Mouse (Mus musculus): ENCODE measurements around the gene B4galnt3. TPM values are rescaled to one million over a fixed set of nuclear protein-coding genes. Genes with fewer than 3 reads are reported as not detected.

The B4galnt3 gene
- total and polyA plus RNA-seq, 3 experiments = not detected

DNA sequence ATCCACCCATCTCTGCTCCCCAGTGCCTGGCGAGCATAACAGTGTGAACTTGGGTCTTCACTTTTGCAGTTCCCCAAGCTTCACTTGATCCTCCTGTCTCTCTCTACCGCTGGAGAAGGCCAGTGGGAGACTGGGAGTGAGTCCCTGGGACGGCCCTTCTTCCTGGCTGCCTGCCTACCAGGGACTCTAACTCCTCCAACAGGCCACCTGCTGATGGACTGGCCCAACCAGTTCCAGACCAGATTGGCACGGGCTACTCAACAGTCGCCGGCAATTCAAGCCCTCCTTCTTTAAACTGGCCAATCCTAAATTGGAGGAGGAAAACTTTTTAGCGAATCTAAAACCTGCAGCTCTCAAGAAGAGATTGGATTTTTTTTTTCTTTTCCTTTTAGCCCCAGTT lies 99.4 kb downstream of the B4galnt3 start:
- Histone ChIP-seq H3K4me3 (ENCODE audit: low read depth, low read length) (no peak overlapping the region), H3K27me3 (ENCODE audit: insufficient read depth, low read length) (peaks cover 23% of the 10 kb centered on the region), H3K36me3 (replicated peaks) (no peaks in the 10 kb centered on the region), H3K4me1 (ENCODE audit: insufficient read depth, low read depth, low read length) (peaks cover 32% of the 10 kb centered on the region), H3K9me3 (replicated peaks) (no peaks in the 10 kb centered on the region)
- ATAC-seq (ENCODE audit: extremely low read depth, insufficient number of reproducible peaks, low FRiP score, poor library complexity, severe bottlenecking) (no peak), DNase-seq (ENCODE audit: low spot score) (no peak)
- no peak for TF ChIP-seq CTCF (IDR thresholded peaks at IDR 0.05; ENCODE audit: low read depth, low read length)
- TF ChIP-seq GATA1 (IDR thresholded peaks at IDR 0.05; ENCODE audit: borderline replicate concordance, low read length) = no peak
- no peak for TF ChIP-seq POLR2AphosphoS5 (IDR thresholded peaks at IDR 0.05; ENCODE audit: insufficient replicate concordance, low read depth, low read length)
- no peak for TF ChIP-seq TAL1 (conservative IDR thresholded peaks at IDR 0.05; ENCODE audit: low read depth, low read length)
- no peak for TF ChIP-seq GATA2 (IDR thresholded peaks at IDR 0.05; ENCODE audit: borderline replicate concordance, low read depth, low read length)

DNA sequence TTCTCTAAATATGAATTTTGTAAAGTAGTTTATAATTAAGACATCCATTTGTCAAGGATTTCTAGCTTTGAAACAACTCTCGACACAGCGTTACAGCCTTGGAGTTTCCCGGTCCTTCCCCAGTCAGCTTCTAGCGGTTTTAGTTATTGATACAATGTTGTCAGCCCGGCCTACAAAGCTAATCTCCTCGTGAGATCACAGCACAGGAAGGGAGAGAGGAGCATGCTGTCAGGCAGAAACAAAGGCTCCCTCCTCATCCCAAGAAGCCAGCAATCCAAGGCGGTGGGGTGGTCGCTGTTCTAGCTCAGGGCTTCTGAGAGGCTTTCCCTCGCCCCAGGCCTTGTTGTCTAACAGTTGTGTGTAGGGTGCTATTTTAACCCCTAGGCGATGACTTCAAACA lies 100.1 kb downstream of the B4galnt3 start:
- peaks cover 23% of the 10 kb centered on the region for H3K27me3 ChIP-seq (ENCODE audit: insufficient read depth, low read length)
- ATAC-seq (ENCODE audit: extremely low read depth, insufficient number of reproducible peaks, low FRiP score, poor library complexity, severe bottlenecking) (no peak), DNase-seq (ENCODE audit: low spot score) (no peak)
- no peaks in the 10 kb centered on the region for H3K36me3 ChIP-seq (replicated peaks)
- no peaks in the 10 kb centered on the region for H3K9me3 ChIP-seq (replicated peaks)
- no peak for TF ChIP-seq POLR2AphosphoS5 (IDR thresholded peaks at IDR 0.05; ENCODE audit: insufficient replicate concordance, low read depth, low read length)
- no peak for TF ChIP-seq TAL1 (conservative IDR thresholded peaks at IDR 0.05; ENCODE audit: low read depth, low read length)
- no peak for TF ChIP-seq CTCF (IDR thresholded peaks at IDR 0.05; ENCODE audit: low read depth, low read length)
- TF ChIP-seq GATA1 (IDR thresholded peaks at IDR 0.05; ENCODE audit: borderline replicate concordance, low read length) = no peak
- TF ChIP-seq GATA2 (IDR thresholded peaks at IDR 0.05; ENCODE audit: borderline replicate concordance, low read depth, low read length) = no peak
- H3K4me1 ChIP-seq (ENCODE audit: insufficient read depth, low read depth, low read length) = peaks cover 34% of the 10 kb centered on the region
- H3K4me3 ChIP-seq (ENCODE audit: low read depth, low read length) = no peak overlapping the region

DNA sequence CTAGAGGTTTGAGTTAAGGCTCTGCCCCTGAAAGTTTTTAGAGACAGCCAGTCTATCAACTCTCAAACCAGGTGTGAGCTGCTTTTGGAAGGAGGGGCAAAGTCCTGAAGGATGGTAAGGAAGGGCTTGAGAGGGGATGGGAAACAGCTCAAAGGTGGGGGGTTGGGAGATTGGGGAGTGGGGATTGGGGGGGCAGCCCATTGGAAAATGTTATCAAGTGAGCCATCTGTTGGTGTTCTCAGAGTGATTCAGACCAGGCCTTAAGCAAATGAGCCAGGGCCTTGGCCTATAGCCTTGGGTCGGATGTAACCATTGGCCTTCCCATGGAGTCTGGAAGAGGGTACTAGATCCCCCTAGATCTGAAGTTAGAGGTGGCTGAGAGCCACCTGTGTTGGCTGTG lies 100.6 kb downstream of the B4galnt3 start:
- ATAC-seq (ENCODE audit: extremely low read depth, insufficient number of reproducible peaks, low FRiP score, poor library complexity, severe bottlenecking) (no peak), DNase-seq (ENCODE audit: low spot score) (no peak)
- Histone ChIP-seq H3K4me1 (ENCODE audit: insufficient read depth, low read depth, low read length) (peaks cover 37% of the 10 kb centered on the region), H3K4me3 (ENCODE audit: low read depth, low read length) (no peak overlapping the region), H3K9me3 (replicated peaks) (no peaks in the 10 kb centered on the region), H3K36me3 (replicated peaks) (no peaks in the 10 kb centered on the region), H3K27me3 (ENCODE audit: insufficient read depth, low read length) (peaks cover 23% of the 10 kb centered on the region)
- no peak for TF ChIP-seq GATA2 (IDR thresholded peaks at IDR 0.05; ENCODE audit: borderline replicate concordance, low read depth, low read length)
- no peak for TF ChIP-seq CTCF (IDR thresholded peaks at IDR 0.05; ENCODE audit: low read depth, low read length)
- no peak for TF ChIP-seq POLR2AphosphoS5 (IDR thresholded peaks at IDR 0.05; ENCODE audit: insufficient replicate concordance, low read depth, low read length)
- no peak for TF ChIP-seq GATA1 (IDR thresholded peaks at IDR 0.05; ENCODE audit: borderline replicate concordance, low read length)
- no peak for TF ChIP-seq TAL1 (conservative IDR thresholded peaks at IDR 0.05; ENCODE audit: low read depth, low read length)

DNA sequence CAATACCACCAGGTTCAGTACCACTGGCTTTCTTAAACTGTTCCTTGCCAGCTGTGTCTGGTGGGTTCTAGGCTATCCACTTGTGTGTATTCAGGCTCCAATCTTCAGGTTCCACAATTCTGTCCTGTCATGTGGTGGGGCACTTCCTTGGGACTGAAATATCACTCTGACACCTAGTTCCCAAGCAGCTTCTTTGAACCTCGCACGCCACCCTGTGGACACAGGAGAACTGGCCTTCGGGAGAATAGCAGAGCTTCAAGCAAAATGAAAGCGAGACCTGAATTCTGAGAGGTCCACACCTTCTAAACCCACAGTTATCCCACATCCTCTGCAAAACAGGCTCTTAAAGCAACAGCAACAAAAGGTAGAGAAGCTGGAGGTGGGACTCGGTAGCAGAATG lies 101.2 kb downstream of the B4galnt3 start:
- Histone ChIP-seq H3K27me3 (ENCODE audit: insufficient read depth, low read length) (peaks cover 23% of the 10 kb centered on the region), H3K4me1 (ENCODE audit: insufficient read depth, low read depth, low read length) (peaks cover 43% of the 10 kb centered on the region), H3K9me3 (replicated peaks) (no peaks in the 10 kb centered on the region), H3K36me3 (replicated peaks) (no peaks in the 10 kb centered on the region), H3K4me3 (ENCODE audit: low read depth, low read length) (no peak overlapping the region; the same call in 1 of the 2 replicates)
- DNase-seq (ENCODE audit: low spot score) = peak; percentile 58
- ATAC-seq (ENCODE audit: extremely low read depth, insufficient number of reproducible peaks, low FRiP score, poor library complexity, severe bottlenecking) = peak; percentile 61
- no peak for TF ChIP-seq TAL1 (conservative IDR thresholded peaks at IDR 0.05; ENCODE audit: low read depth, low read length)

DNA sequence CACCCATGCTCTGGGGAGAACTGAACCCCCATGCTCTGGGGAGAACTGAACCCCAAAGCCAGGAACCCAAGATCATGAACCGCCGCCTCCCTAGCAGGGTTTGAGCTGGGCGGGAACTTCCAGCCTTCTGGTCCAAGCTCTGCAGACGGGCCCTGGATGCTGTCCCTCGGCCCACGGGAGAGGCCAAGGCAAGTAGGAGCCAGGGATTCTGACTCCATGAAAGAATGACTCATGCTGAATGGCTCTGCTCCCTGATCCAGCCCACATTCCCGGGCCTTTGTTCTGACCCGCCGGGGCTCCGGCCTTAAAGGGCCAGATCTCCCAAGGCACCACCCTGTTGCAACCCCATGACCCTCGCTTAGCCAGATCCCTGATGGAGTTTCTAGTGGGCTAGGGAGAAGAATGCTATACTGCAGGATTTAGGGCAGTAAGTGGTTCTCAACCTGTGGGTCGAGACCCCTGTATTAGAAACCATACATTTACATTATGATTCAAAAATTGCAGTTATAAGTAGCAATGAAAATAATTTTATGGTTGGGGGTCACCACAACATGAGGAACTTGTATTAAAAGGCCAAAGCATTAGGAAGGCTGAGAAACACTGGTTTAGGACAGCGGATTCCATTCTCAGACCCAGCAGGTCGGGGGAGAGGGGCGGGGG lies 102.0 kb downstream of the B4galnt3 start:
- no peak overlapping the region for H3K4me3 ChIP-seq (ENCODE audit: low read depth, low read length)
- no peaks in the 10 kb centered on the region for H3K36me3 ChIP-seq (replicated peaks)
- DNase-seq (ENCODE audit: low spot score) = no peak
- peaks cover 23% of the 10 kb centered on the region for H3K27me3 ChIP-seq (ENCODE audit: insufficient read depth, low read length)
- ATAC-seq (ENCODE audit: extremely low read depth, insufficient number of reproducible peaks, low FRiP score, poor library complexity, severe bottlenecking) = no peak
- peaks cover 44% of the 10 kb centered on the region for H3K4me1 ChIP-seq (ENCODE audit: insufficient read depth, low read depth, low read length)
- no peaks in the 10 kb centered on the region for H3K9me3 ChIP-seq (replicated peaks)
- TF ChIP-seq TAL1 (conservative IDR thresholded peaks at IDR 0.05; ENCODE audit: low read depth, low read length) (no peak), CTCF (IDR thresholded peaks at IDR 0.05; ENCODE audit: low read depth, low read length) (no peak), GATA1 (IDR thresholded peaks at IDR 0.05; ENCODE audit: borderline replicate concordance, low read length) (no peak), GATA2 (IDR thresholded peaks at IDR 0.05; ENCODE audit: borderline replicate concordance, low read depth, low read length) (no peak), POLR2AphosphoS5 (IDR thresholded peaks at IDR 0.05; ENCODE audit: insufficient replicate concordance, low read depth, low read length) (no peak)

DNA sequence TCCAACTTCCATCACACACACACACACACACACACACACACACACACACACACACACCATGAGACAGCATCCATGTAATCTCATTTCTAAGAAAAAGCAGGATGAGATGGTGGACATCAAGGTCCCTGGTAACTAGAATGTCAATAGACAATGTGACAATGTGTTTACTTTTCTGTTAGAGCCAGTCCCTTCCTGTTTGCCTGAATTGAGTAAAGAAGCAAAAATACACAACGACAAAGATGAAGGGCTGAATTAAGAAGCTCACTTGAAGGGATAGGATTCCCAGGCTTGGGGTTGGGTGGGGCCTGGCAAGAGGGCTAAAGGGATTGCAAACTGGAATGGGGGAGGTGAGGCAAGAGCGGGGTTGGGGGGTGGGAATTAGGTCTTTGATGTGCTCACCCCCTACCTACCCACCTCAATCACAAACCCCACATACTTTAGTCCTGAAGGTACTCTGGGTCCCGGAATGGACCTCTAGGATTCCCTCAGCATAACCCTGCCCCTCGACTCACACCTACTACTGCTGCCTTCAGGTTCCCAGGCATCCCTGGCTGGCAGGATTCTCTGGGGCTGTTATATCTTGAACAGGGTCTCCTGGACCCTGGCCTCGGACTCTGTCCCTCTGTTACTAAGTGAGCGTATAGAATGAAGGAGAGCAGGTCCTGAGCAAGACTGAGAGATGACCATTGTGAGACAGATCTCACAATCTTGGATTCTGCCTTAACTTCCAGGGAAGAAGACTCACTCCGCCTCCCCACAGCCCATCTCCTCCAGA lies 102.8 kb downstream of the B4galnt3 start:
- Histone ChIP-seq H3K4me1 (ENCODE audit: insufficient read depth, low read depth, low read length) (peaks cover 45% of the 10 kb centered on the region), H3K27me3 (ENCODE audit: insufficient read depth, low read length) (peaks cover 23% of the 10 kb centered on the region), H3K4me3 (ENCODE audit: low read depth, low read length) (no peak overlapping the region), H3K36me3 (replicated peaks) (no peaks in the 10 kb centered on the region), H3K9me3 (replicated peaks) (no peaks in the 10 kb centered on the region)
- ATAC-seq (ENCODE audit: extremely low read depth, insufficient number of reproducible peaks, low FRiP score, poor library complexity, severe bottlenecking) = no peak
- no peak for DNase-seq (ENCODE audit: low spot score)
- TF ChIP-seq TAL1 (conservative IDR thresholded peaks at IDR 0.05; ENCODE audit: low read depth, low read length) (no peak), CTCF (IDR thresholded peaks at IDR 0.05; ENCODE audit: low read depth, low read length) (no peak), GATA1 (IDR thresholded peaks at IDR 0.05; ENCODE audit: borderline replicate concordance, low read length) (no peak), POLR2AphosphoS5 (IDR thresholded peaks at IDR 0.05; ENCODE audit: insufficient replicate concordance, low read depth, low read length) (no peak), GATA2 (IDR thresholded peaks at IDR 0.05; ENCODE audit: borderline replicate concordance, low read depth, low read length) (no peak)
